Mouse (Mus musculus) kidney, embryonic 16.5 days (tissue): ENCODE data around the gene Atf3. TPM values are rescaled to one million over a fixed set of nuclear protein-coding genes. Genes with fewer than 3 reads are reported as not detected.

ENCODE experiments used
- ATAC-seq: fragments of 200-750 bp; cut with Nextera tagmentation; 2 replicates; pipeline ENCODE4 v1.8.0; 2017; ENCODE audit warnings: moderate TSS enrichment; ENCODE audit not compliant: low FRiP score, low TSS enrichment
- H3K27ac ChIP-seq: fragments of 300-500 bp; sonication (generic); 2 replicates; pipeline ENCODE4 v1.5.1; 2014; ENCODE audit warnings: low read length
- H3K27me3 ChIP-seq: fragments of 300-500 bp; sonication (generic); 2 replicates; pipeline ENCODE4 v1.6.1; 2014; ENCODE audit warnings: low read length, control low read depth, mixed read lengths; ENCODE audit not compliant: insufficient read depth
- H3K36me3 ChIP-seq: fragments of 300-500 bp; sonication (generic); 2 replicates; pipeline ENCODE4 v1.6.1; 2014; ENCODE audit warnings: low read length, control low read depth, mixed read lengths; ENCODE audit not compliant: insufficient read depth
- H3K4me1 ChIP-seq: fragments of 300-500 bp; sonication (generic); 2 replicates; pipeline ENCODE4 v1.6.1; 2014; ENCODE audit warnings: low read length, control low read depth, mixed read lengths; ENCODE audit not compliant: insufficient read depth
- H3K4me2 ChIP-seq: fragments of 300-500 bp; sonication (generic); replicated peaks from 2 replicates; pipeline ENCODE4 v1.6.1; 2014; ENCODE audit warnings: low read depth, low read length
- H3K4me3 ChIP-seq: fragments of 300-500 bp; sonication (generic); 2 replicates; pipeline ENCODE4 v1.5.1; 2014; ENCODE audit warnings: mild to moderate bottlenecking, low read length
- H3K9ac ChIP-seq: fragments of 300-500 bp; sonication (generic); replicated peaks from 2 replicates; pipeline ENCODE4 v1.6.1; 2014; ENCODE audit warnings: low read length
- H3K9me3 ChIP-seq: fragments of 300-500 bp; sonication (generic); 2 replicates; pipeline ENCODE4 v1.6.1; 2016; ENCODE audit warnings: low read length, control low read depth
- WGBS: fragments of 180-500 bp; shearing (Covaris S2); extraction: QIAGEN DNeasy Blood & Tissue Kit; methylation state at CpG from one replicate; pipeline ENCODE4 v1.1.7; 2014; 5-methylcytosine and 5-hydroxymethylcytosine counted together
- polyA plus RNA-seq: library from polyadenylated mRNA; unstranded; fragments of >200 nt; fragmentation: Nextera tagmentation; extraction: Ambion mirVana; gene quantifications from 2 replicates; pipeline ENCODE4 v1.2.1, GENCODE M21; 2015

Atf3 gene
- polyA plus RNA-seq, result 4.1 and 4.4 TPM in 2 replicates

GRCm38 (mm10) chr1:191217939-191218338 lies at the start of gene Atf3:
Gene Atf3 (minus strand): TSS chr1:191218039.
- Histone ChIP-seq H3K27ac (no peak within 1 kb of the TSS), H3K9me3 (no peaks in the 10 kb centered on the region), H3K27me3 (0 out of 2 replicates have a peak, but pooled peaks cover 2% of the 10 kb centered on the region), H3K9ac (no peak within 1 kb of the TSS), H3K4me2 (no peak within 1 kb of the TSS), H3K4me3 (no peak within 1 kb of the TSS), H3K4me1 (peaks cover 10% of the 10 kb centered on the region; the same call in 1 of the 2 replicates), H3K36me3 (no peaks in the 10 kb centered on the region)
- no peak for ATAC-seq
- 64% methylated on average over 6 of the region's 6 CpGs for WGBS

DNA sequence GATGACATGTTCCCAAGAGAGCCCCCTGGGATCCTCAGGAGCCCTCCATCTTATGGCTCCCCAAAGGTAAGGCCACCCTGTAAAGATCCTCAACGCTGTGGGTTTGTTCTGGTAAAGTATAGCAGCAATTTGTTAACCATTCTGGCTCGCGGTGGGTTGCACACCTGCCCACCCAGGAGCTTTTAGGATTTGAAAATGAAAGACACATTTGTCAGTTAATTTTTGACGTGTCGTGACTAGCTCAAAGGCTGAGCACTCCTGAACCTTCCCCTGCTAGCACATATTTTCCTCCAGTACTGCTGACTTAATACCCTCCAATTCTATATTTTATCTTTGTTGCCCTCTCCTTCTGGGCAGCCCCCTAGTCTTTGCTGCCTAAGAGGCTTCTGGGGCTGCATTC lies 49.3 kb upstream of the Atf3 start:
- Histone ChIP-seq H3K27ac (no peak overlapping the region), H3K36me3 (no peaks in the 10 kb centered on the region)
- no peak for ATAC-seq

GRCm38 (mm10) chr1:191263471-191263870 lies 45.6 kb upstream of the Atf3 start:
- H3K27me3 ChIP-seq, result no peaks in the 10 kb centered on the region
- H3K36me3 ChIP-seq, result no peaks in the 10 kb centered on the region
- no peak overlapping the region for H3K9ac ChIP-seq
- WGBS, result 88% methylated on average over 5 of the region's 5 CpGs
- ATAC-seq, result no peak
- H3K4me3 ChIP-seq, result no peak overlapping the region
- no peak overlapping the region for H3K27ac ChIP-seq
- H3K4me1 ChIP-seq, result peaks cover 23% of the 10 kb centered on the region
- no peaks in the 10 kb centered on the region for H3K9me3 ChIP-seq
- no peak overlapping the region for H3K4me2 ChIP-seq

More for the DNA sequence above, 49.3 kb upstream of the Atf3 start:
- 84% methylated on average over 5 of the region's 5 CpGs for WGBS
- Histone ChIP-seq H3K4me2 (no peak overlapping the region), H3K9me3 (no peaks in the 10 kb centered on the region), H3K9ac (no peak overlapping the region), H3K4me1 (peaks cover 26% of the 10 kb centered on the region), H3K27me3 (no peaks in the 10 kb centered on the region), H3K4me3 (no peak overlapping the region)

DNA sequence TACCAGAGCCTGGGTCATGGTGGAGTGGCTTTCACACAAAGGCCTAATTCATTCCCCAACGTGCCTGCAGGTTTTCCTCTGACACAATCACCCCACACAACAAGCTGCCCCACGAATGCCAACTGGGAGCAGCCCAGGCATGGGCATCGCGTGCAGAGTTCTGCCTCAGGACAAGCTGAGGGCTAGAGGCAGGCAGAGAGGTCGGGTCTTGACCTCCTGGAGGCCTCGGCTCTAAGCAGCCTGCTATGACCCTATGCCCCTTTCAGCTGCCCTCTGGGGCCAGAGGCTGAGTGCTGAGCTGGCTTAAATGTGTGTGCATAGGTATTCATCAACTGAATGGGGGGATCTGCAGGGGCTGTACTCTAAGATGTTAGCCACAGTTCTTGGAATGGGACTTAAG lies 44.0 kb upstream of the Atf3 start:
- Histone ChIP-seq H3K9ac (no peak overlapping the region), H3K4me2 (no peak overlapping the region), H3K27ac (no peak overlapping the region), H3K4me1 (peaks cover 8% of the 10 kb centered on the region), H3K4me3 (no peak overlapping the region), H3K36me3 (no peaks in the 10 kb centered on the region), H3K27me3 (no peaks in the 10 kb centered on the region), H3K9me3 (no peaks in the 10 kb centered on the region)
- 33% methylated on average over 6 of the region's 6 CpGs for WGBS
- ATAC-seq, result no peak

DNA sequence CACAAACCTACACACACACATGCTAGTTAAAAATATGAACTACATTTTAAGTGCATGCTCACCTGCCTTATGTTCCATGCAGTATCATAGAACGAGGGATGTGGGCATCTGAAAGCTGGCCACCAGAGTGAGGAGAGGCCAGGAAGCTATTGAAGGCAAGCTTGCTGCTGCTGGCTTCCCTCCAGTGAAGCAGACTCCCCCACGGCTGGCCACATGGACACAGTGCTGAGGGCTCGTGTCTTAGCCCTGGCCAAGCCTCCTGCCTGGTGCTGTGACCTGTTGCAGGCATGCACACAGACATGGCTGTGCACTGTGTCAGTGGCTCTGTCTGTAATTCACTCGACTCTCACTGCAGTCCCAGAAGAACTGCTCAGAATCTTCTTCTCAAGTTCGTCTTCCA lies 41.8 kb upstream of the Atf3 start:
- Histone ChIP-seq H3K27ac (no peak overlapping the region), H3K9me3 (no peaks in the 10 kb centered on the region), H3K4me3 (no peak overlapping the region), H3K9ac (no peak overlapping the region), H3K4me1 (peaks cover 8% of the 10 kb centered on the region; the same call in 1 of the 2 replicates), H3K27me3 (no peaks in the 10 kb centered on the region), H3K4me2 (no peak overlapping the region), H3K36me3 (no peaks in the 10 kb centered on the region)
- no peak for ATAC-seq
- WGBS, result 44% methylated on average over 5 of the region's 5 CpGs

- Histone ChIP-seq H3K4me2 (peak overlapping the region; percentile 5; the same call in 1 of the 2 replicates), H3K27ac (no peak overlapping the region), H3K4me1 (peaks cover 8% of the 10 kb centered on the region; the same call in 1 of the 2 replicates), H3K4me3 (no peak overlapping the region), H3K36me3 (no peaks in the 10 kb centered on the region), H3K27me3 (no peaks in the 10 kb centered on the region), H3K9me3 (no peaks in the 10 kb centered on the region), H3K9ac (no peak overlapping the region)
- no peak; the same call in 1 of the 2 replicates for ATAC-seq
- 17% methylated on average over 7 of the region's 7 CpGs for WGBS
These were observed 41.3 kb upstream of the Atf3 start for GRCm38 (mm10) chr1:191259121-191259520.

DNA sequence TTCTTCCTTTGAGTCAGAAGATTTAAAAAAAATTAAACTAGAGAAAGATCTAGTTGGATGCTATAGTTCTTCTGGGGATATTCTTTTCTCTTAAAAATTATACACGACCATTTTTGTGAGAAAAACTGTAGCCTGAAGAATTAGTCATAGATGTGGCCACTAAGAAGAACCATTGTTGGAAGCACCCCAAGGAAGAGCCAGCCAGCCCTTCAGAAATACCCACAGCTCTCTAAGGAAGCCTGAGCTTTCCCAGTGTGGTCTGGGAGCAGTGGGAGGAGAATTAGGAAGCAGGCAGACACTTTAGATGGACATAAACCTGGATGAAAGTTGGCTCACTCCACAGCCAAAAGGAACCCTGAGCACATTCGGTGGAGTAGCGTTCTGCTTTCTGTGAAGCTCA lies 40.7 kb upstream of the Atf3 start:
- no peak overlapping the region for H3K9ac ChIP-seq
- no peaks in the 10 kb centered on the region for H3K27me3 ChIP-seq
- H3K27ac ChIP-seq, result peak overlapping the region; percentile 34; the same call in 1 of the 2 replicates
- peaks cover 8% of the 10 kb centered on the region; the same call in 1 of the 2 replicates for H3K4me1 ChIP-seq
- H3K4me2 ChIP-seq, result no peak overlapping the region
- H3K9me3 ChIP-seq, result no peaks in the 10 kb centered on the region
- no peak for ATAC-seq
- no peak overlapping the region for H3K4me3 ChIP-seq
- WGBS, result 63% methylated on average over 3 of the region's 3 CpGs
- H3K36me3 ChIP-seq, result no peaks in the 10 kb centered on the region

DNA sequence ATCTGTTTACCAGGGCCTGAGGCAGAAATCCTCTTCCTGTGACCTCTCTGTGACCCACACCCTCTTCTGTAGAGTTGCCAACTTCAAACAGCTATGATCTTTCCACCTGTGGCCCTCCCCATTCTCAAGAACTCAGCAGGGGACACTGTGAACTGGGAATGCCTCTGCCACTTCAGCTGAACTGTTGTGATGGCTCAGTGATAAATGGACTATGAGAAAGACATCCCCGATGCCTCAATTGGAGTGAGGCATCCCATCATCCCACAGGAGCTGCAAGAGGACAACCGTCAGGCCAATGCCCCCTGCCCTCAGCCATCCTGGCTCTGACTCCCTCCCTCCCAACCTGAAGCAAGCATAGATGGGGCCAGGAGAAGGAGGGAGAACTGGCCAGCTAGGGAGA lies 40.1 kb upstream of the Atf3 start:
- H3K27ac ChIP-seq, result no peak overlapping the region
- H3K4me2 ChIP-seq, result no peak overlapping the region
- no peaks in the 10 kb centered on the region for H3K27me3 ChIP-seq
- peaks cover 8% of the 10 kb centered on the region; the same call in 1 of the 2 replicates for H3K4me1 ChIP-seq
- H3K9ac ChIP-seq, result no peak overlapping the region
- no peaks in the 10 kb centered on the region for H3K36me3 ChIP-seq
- 39% methylated on average over 2 of the region's 2 CpGs for WGBS
- no peaks in the 10 kb centered on the region for H3K9me3 ChIP-seq
- no peak for ATAC-seq
- H3K4me3 ChIP-seq, result no peak overlapping the region

DNA sequence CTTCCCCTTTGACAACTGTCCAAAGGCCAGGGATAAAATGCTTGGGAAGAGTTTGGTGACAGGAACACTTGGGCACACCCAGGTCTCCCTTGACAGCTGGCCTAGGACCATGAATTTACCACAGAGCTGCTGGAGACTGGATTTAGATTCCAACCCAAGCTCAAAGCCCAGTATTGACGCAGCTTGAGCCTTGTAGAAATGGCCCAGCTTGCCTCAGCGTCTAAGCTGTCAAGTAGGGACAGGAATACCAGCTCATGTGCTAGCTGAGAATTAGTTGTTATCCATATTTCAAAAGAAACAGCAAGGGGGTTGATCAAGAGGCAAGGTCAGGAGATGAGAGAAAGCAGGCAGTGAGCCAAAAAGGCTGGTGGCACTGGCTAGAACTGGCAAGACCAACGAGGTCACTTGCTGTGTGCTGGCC lies 39.5 kb upstream of the Atf3 start:
- no peak overlapping the region for H3K4me3 ChIP-seq
- WGBS, result 76% methylated on average over 3 of the region's 3 CpGs
- H3K9ac ChIP-seq, result no peak overlapping the region
- peak overlapping the region; percentile 44; the same call in 1 of the 2 replicates for H3K27ac ChIP-seq
- peaks cover 8% of the 10 kb centered on the region; the same call in 1 of the 2 replicates for H3K4me1 ChIP-seq
- no peak for ATAC-seq
- H3K27me3 ChIP-seq, result no peaks in the 10 kb centered on the region
- no peak overlapping the region for H3K4me2 ChIP-seq
- H3K9me3 ChIP-seq, result no peaks in the 10 kb centered on the region
- H3K36me3 ChIP-seq, result no peaks in the 10 kb centered on the region

GRCm38 (mm10) chr1:191256566-191257350 lies 38.9 kb upstream of the Atf3 start:
- H3K4me3 ChIP-seq, result no peak overlapping the region
- H3K4me2 ChIP-seq, result no peak overlapping the region
- H3K9me3 ChIP-seq, result no peaks in the 10 kb centered on the region
- H3K36me3 ChIP-seq, result no peaks in the 10 kb centered on the region
- H3K27ac ChIP-seq, result peak overlapping the region; percentile 44
- H3K4me1 ChIP-seq, result peaks cover 8% of the 10 kb centered on the region; the same call in 1 of the 2 replicates
- 60% methylated on average over 11 of the region's 11 CpGs for WGBS
- H3K27me3 ChIP-seq, result no peaks in the 10 kb centered on the region
- H3K9ac ChIP-seq, result no peak overlapping the region
- ATAC-seq, result no peak
